Mouse (Mus musculus) liver, embryonic 14.5 days (tissue): ENCODE results near the gene Gpsm3. TPM values are rescaled to one million over a fixed set of nuclear protein-coding genes. Genes with fewer than 3 reads are reported as not detected.

ENCODE experiments used
- ATAC-seq: fragments of 200-750 bp; cut with Nextera tagmentation; 2 replicates; pipeline ENCODE4 v1.8.0; 2017; ENCODE audit warnings: moderate number of reproducible peaks, mild to moderate bottlenecking, moderate library complexity; ENCODE audit not compliant: insufficient read depth
- DNase-seq, 3 experiments: peaks; one replicate each; pipeline ENCODE4 v3.0.0-alpha.2; 2012 to 2013; ENCODE audit warnings: low read depth in 3 of 3, low spot score in 3 of 3
- H3K27ac ChIP-seq: fragments of 300-500 bp; sonication (generic); 2 replicates; pipeline ENCODE4 v1.5.1; 2014; ENCODE audit warnings: moderate library complexity, mild to moderate bottlenecking, control low read depth, inconsistent platforms
- H3K27me3 ChIP-seq: fragments of 300-500 bp; sonication (generic); 2 replicates; pipeline ENCODE4 v1.6.1; 2014; ENCODE audit warnings: mild to moderate bottlenecking, low read length, moderate library complexity; ENCODE audit not compliant: control insufficient read depth, insufficient read depth
- H3K36me3 ChIP-seq: fragments of 300-500 bp; sonication (generic); replicated peaks from 2 replicates; pipeline ENCODE4 v1.6.1; 2014; ENCODE audit warnings: low read depth; ENCODE audit not compliant: control insufficient read depth, insufficient read depth
- H3K4me1 ChIP-seq, 2 experiments: fragments of 200-500 bp in 1 of 2; fragments of 300-500 bp in 1 of 2; sonication (generic) in 1 of 2; replicated peaks; 2 replicates each; pipeline ENCODE4 v1.6.1; 2012 to 2014; ENCODE audit warnings: antibody characterized with exemption in 1 of 2, inconsistent platforms in 1 of 2, low read length in 1 of 2; ENCODE audit not compliant: control insufficient read depth in 2 of 2, insufficient read depth in 2 of 2
- H3K4me2 ChIP-seq: fragments of 300-500 bp; sonication (generic); 2 replicates; pipeline ENCODE4 v1.6.1; 2014; ENCODE audit warnings: low read depth, mild to moderate bottlenecking, control low read depth, moderate library complexity
- H3K4me3 ChIP-seq, 2 experiments: fragments of 200-500 bp in 1 of 2; fragments of 300-500 bp in 1 of 2; sonication (generic) in 1 of 2; 2 replicates each; pipeline ENCODE4 v1.5.1; 2012 to 2014; ENCODE audit warnings: low read depth in 2 of 2, low read length in 2 of 2, mild to moderate bottlenecking in 2 of 2, control low read depth in 1 of 2, inconsistent platforms in 1 of 2, moderate library complexity in 1 of 2; ENCODE audit not compliant: insufficient read depth in 1 of 2
- H3K9ac ChIP-seq: fragments of 300-500 bp; sonication (generic); replicated peaks from 2 replicates; pipeline ENCODE4 v1.6.1; 2014; ENCODE audit warnings: mild to moderate bottlenecking, control low read depth, moderate library complexity
- H3K9me3 ChIP-seq: fragments of 300-500 bp; sonication (generic); 2 replicates; pipeline ENCODE4 v1.6.1; 2016; ENCODE audit warnings: low read length, mixed read lengths; ENCODE audit not compliant: control insufficient read depth
- CTCF ChIP-seq: IDR thresholded peaks from 2 replicates; pipeline ENCODE4 v1.5.1; 2016; ENCODE audit warnings: antibody characterized with exemption, low read depth, control low read depth
- EP300 ChIP-seq: IDR thresholded peaks from 2 replicates; pipeline ENCODE4 v1.6.1; 2016; ENCODE audit warnings: antibody characterized with exemption, low read depth
- WGBS: fragments of 180-500 bp; shearing (Covaris S2); extraction: QIAGEN DNeasy Blood & Tissue Kit; methylation state at CpG from one replicate; pipeline ENCODE4 v1.1.7; 2014; ENCODE audit not compliant: insufficient replicate concordance; 5-methylcytosine and 5-hydroxymethylcytosine counted together
- polyA plus RNA-seq, 2 experiments: library from polyadenylated mRNA; depleted of rRNA in 1 of 2; stranded (reverse) in 1 of 2; unstranded in 1 of 2; fragments of >200 nt; fragmentation: Nextera tagmentation in 1 of 2; extraction: Ambion mirVana in 1 of 2; gene quantifications; 2 replicates each; pipeline versions ENCODE4 v1.2.1 to v1.2.3; 2012 to 2014

Gpsm3 gene
- polyA plus RNA-seq, 2 experiments: 4.2 to 9.8 TPM

DNA sequence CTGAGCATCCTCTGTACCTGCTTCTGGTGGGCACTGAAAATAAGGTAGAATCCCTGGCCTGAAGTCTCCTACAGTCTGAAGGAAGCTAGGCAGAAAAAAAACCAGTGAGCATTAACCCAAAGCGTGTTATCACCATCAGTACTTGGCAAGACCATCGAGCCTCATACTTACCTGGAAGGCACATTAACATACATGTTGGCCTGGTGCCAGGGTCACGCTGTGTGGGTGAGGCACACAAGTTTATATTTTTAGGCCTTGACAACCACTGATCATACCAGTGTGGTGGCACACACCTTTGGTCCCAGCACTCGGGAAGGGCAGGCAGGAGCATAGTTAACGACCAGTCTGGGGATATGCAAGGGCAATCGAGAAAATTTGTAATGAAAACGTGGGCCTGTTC is 18.4 kb downstream of the Gpsm3 start:
- TF ChIP-seq CTCF (no peak), EP300 (no peak)

DNA sequence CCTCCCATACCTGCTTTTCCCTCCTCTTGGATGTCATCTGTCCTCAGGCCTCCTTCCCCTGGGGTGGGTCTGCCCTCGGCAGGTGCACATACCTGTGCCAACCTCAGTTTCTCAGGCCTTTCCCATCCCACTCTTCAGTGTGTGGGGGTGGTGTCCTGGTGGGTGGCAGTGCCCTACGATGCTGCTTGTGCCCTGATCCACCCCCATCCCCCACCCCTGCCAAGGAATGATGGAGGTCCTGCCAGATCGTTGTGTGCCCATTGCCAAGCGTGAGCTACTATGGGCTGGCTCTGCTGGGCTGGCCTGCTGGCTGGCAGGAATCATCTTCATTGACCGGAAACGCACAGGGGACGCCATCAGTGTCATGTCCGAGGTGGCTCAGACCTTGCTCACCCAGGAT is 21.4 kb downstream of the Gpsm3 start:
- no peak for ATAC-seq
- H3K36me3 ChIP-seq: peaks cover 3% of the 10 kb centered on the region; the same call in 1 of the 2 replicates
- no peak overlapping the region for H3K4me2 ChIP-seq
- TF ChIP-seq CTCF (no peak), EP300 (no peak)
- no peak overlapping the region for H3K27ac ChIP-seq
- H3K4me1 ChIP-seq: peaks cover 3 to 8% of the 10 kb centered on the region in 2 experiments; a peak in 3 of 4 replicates
- WGBS: 77% methylated on average over 8 of the region's 8 CpGs
- H3K27me3 ChIP-seq: no peaks in the 10 kb centered on the region
- no peak for DNase-seq
- H3K9me3 ChIP-seq: no peaks in the 10 kb centered on the region
- H3K9ac ChIP-seq: no peak overlapping the region
- H3K4me3 ChIP-seq: no peak overlapping the region

More for the DNA sequence above, 18.4 kb downstream of the Gpsm3 start:
- Histone ChIP-seq H3K9ac (no peak overlapping the region), H3K27me3 (no peaks in the 10 kb centered on the region), H3K27ac (no peak overlapping the region), H3K4me1 (peaks cover 12 to 18% of the 10 kb centered on the region in 2 experiments), H3K4me2 (no peak overlapping the region), H3K4me3 (no peak overlapping the region), H3K9me3 (no peaks in the 10 kb centered on the region), H3K36me3 (peaks cover 3% of the 10 kb centered on the region; the same call in 1 of the 2 replicates)
- no peak for DNase-seq
- no peak for ATAC-seq
- 81% methylated on average over 7 of the region's 7 CpGs for WGBS

DNA sequence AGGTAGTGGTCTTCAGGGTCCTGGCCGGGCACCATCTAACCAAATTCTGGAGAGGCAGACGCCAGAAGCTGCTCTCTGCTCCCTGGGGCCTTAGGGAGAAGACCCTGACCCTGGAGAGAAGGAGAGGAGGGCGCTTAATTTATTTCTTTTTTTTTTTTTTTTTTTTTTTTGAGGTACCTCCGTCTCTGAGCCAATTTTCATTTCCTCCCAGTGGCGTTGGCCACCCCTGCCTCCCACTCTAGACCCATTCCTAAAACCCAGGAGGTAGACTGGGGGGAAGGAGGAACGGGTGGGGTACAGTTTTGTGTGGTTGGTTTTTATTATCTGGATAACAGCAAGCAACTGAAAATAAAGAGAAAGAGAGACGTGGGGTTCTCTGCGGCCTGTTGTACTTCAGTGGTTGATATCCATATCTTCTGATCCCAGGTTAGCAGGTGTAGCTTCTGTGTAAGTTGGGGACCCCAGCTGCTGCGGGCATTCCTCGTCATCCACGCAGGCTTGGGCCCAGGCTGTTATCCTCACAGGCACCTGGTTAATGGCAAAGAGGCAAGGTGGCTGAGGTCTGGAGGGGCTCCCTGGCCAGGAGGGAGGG is 23.5 kb downstream of the Gpsm3 start:
- Histone ChIP-seq H3K9me3 (no peaks in the 10 kb centered on the region), H3K4me2 (no peak overlapping the region), H3K27ac (peak overlapping the region; percentile 8), H3K9ac (no peak overlapping the region; the same call in 1 of the 2 replicates), H3K4me1 (no peaks in the 10 kb centered on the region; a peak in 1 of 4 replicates), H3K27me3 (no peaks in the 10 kb centered on the region), H3K4me3 (no peak overlapping the region), H3K36me3 (peaks cover 3% of the 10 kb centered on the region; the same call in 1 of the 2 replicates)
- ATAC-seq (peak; percentile 73), DNase-seq (no peak)
- 31% methylated on average over 11 of the region's 11 CpGs for WGBS
- TF ChIP-seq CTCF (no peak), EP300 (peak; percentile 84)

DNA sequence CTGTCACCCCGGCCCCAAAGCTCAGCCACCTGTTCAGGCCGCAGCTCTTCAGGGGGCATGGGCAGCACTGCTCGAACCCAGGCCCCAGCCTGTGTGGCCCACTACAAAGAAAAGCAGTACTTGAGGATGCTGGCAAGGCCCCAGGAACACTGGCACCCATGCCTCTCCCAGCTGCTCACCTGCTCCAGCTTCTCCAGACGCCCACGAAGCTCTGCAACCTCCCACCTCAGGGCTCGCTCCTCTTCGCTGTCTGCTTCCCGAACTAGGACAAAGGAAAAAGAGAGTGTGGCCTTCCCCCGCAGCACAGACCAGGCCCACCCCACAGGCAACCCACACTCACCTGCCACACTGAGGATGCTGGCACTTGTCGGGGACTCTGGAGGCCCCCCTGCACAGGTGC is 24.2 kb downstream of the Gpsm3 start:
- Histone ChIP-seq H3K4me3 (no peak overlapping the region), H3K9me3 (no peaks in the 10 kb centered on the region), H3K4me1 (no peaks in the 10 kb centered on the region; a peak in 1 of 4 replicates), H3K27me3 (no peaks in the 10 kb centered on the region), H3K27ac (peak overlapping the region; percentile 8; the same call in 1 of the 2 replicates), H3K9ac (no peak overlapping the region; the same call in 1 of the 2 replicates), H3K4me2 (no peak overlapping the region), H3K36me3 (peaks cover 3% of the 10 kb centered on the region; the same call in 1 of the 2 replicates)
- ATAC-seq (no peak), DNase-seq (no peak)
- 80% methylated on average over 10 of the region's 10 CpGs for WGBS
- TF ChIP-seq CTCF: no peak
- TF ChIP-seq EP300: no peak

DNA sequence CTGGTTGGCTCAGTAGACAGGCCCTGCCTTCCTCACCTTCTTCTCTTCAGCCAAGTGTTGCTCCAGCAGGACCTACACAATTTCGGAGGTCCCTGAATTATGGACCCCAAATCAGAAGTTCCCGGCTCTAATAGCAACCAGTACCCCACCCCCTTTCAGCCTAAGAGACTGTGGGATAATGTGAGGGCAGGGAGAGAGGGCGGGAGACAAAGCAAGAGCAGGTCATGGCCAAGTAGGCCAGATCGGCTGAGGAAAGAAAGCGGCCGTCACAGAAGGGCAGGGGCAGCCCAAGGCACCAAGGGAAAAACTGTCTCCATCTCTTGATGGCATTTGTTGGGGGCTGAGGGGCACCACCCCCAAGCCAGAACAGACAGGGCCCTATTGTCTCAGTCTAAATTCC is 26.3 kb downstream of the Gpsm3 start, which contains the start of gene Egfl8:
Egfl8 (minus strand) TSS at position 101 of the 400 bp plus-strand sequence.
- H3K9me3 ChIP-seq: no peaks in the 10 kb centered on the region
- peaks cover 3% of the 10 kb centered on the region; the same call in 1 of the 2 replicates for H3K36me3 ChIP-seq
- H3K4me3 ChIP-seq: no peak within 1 kb of the TSS
- no peak within 1 kb of the TSS for H3K4me2 ChIP-seq
- no peak within 1 kb of the TSS for H3K9ac ChIP-seq
- WGBS: 72% methylated on average over 6 of the region's 6 CpGs
- DNase-seq (no peak), ATAC-seq (no peak)
- TF ChIP-seq EP300: no peak
- no peak for TF ChIP-seq CTCF
- no peaks in the 10 kb centered on the region for H3K27me3 ChIP-seq
- H3K4me1 ChIP-seq: no peaks in the 10 kb centered on the region; a peak in 1 of 4 replicates
- H3K27ac ChIP-seq: no peak within 1 kb of the TSS
